Mouse (Mus musculus) gastrocnemius, postnatal 14 days (tissue): ENCODE measurements around the gene Tulp1. TPM values are rescaled to one million over a fixed set of nuclear protein-coding genes. Genes with fewer than 3 reads are reported as not detected.
A peak's percentile ranks its signal among the peaks of the same experiment; 100 is the strongest.
"Not testable (repeated sequence)": the region's sequence is repeated elsewhere in the genome, so short reads cannot be mapped to it uniquely, and the experiment has no call there.

Experiments
- DNase-seq: peaks from one replicate; pipeline ENCODE4 v3.0.0; 2021; ENCODE audit warnings: mixed read lengths
- intact Hi-C: fragments of 180-260 bp; cut with DNase I; formaldehyde crosslinking; loops from one replicate; pipeline ENCODE4 v1.15.1; 2025; ENCODE audit warnings: low total_unique reads
- long read RNA-seq, 2 experiments: library from polyadenylated mRNA; stranded (forward); transcript quantifications; one replicate each; pipeline ENCODE4 v2.0.0; 2021
- total RNA-seq, 2 experiments: library from RNA; stranded (reverse); gene quantifications; 2 replicates each; pipeline ENCODE4 v1.2.3; 2021

Gene Tulp1
- total RNA-seq: not detected
- long read RNA-seq, experiment 1: 0 reads
- long read RNA-seq, experiment 2: 0 reads

DNA sequence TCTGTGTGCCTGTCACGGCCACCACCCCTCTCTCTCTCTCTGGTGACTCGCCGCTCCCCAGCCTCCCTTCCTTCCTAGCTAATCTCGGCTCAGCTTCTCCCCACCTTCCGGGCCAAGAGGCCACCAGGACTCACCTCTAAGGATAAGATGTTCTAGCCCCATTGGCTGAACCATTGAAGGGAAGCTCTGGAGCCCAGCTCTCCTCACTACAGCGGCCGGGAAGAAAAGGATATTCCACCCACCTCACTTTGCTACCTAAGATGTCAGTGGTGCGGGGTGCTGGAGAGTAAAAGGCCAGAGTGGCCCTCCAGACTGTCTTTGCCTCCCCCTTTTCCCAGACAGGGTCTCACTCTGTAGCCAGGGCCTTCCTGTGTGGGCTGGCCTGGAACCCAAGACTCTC lies at the start of gene Tulp1:
Gene Tulp1, minus strand, starts transcription at position 101 of the 400 bp plus-strand sequence.
- no peak for DNase-seq
- intact Hi-C loops: no loop called here

DNA sequence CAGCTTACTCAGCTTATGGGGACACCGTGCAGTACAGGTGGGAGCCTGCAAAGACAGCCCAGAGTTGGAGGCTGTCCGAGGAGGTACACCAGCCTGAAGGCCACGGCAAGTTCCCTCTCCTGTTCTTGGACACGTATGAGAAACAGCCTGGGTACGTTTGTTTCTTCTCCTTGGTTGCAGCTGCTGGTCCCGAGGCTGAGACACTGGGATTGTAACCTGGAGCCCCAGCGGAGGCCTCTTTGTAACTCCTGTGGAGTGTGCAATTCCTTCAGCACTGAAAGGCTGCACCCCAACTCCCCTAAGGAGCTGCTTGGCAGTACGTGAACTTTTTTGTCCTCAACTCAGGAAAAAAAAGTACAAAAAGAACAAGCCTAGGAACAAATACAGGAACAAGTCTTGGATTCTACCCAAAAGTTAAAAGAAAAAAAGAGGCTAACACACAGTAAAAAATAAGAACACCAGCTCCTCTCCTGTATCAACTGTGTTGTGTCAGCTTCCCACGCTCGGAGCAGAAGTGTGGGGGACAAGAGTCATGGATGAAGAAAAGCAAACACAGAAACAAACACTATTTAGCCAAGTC lies 46.4 kb upstream of the Tulp1 start:
- DNase-seq: no peak
- intact Hi-C loops: no loop called here

DNA sequence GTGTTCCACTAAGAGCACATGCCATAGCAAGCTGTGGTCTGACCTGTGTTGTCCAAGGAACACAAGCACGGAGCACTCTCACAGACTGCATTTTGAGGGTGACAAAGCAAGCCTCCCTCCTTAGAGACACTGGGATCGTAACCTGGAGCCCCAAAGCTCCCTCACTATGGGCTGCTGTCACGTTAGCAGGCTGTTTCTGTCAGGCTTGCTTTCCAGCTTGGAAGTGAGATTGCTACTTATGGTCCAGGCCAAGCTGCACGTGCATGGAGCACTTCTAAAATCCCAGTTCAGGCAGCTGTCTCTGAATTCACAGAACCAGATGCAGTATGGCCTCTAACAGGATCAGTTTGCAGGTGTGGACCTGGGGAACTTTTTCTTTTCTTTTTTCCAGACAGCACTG lies 45.7 kb upstream of the Tulp1 start:
- DNase-seq: no peak
- intact Hi-C loops: no loop called here

- intact Hi-C loops: loop anchor here (5.0 to 10.0 kb wide), 2 partner anchors 66 to 119 kb away; no protein-coding TSS in a partner anchor
- no peak for DNase-seq
These were observed 43.4 kb upstream of the Tulp1 start for GRCm38 (mm10) chr17:28408251-28408918.

- intact Hi-C loops: loop anchor here (5.0 to 10.0 kb wide), 2 partner anchors 67 to 120 kb away; no protein-coding TSS in a partner anchor
- DNase-seq: peak; percentile 82
These were observed 42.6 kb upstream of the Tulp1 start for GRCm38 (mm10) chr17:28407418-28408250.

DNA sequence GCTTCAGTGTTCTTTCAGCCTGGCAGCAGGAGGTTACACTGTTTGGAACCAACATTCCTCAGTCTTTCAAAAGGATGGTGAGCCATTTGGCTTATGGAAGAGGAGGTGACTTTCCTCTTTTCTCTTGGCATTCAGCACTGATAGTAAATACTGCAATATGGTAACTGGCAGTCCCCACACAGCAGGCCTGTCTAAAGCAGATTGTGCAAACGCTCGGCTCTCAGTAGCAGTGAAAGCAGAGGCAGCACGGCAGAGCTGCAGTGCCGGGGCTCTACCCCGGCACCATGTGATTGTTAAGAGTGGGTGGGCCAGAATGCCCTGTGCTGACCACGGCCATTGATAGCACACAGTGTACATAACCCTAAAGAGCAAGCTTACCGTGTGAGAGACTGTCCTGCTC lies 41.4 kb upstream of the Tulp1 start:
- intact Hi-C loops: loop anchor here (5.0 to 10.0 kb wide), 2 partner anchors 68 to 121 kb away; no protein-coding TSS in a partner anchor
- DNase-seq: no peak

GRCm38 (mm10) chr17:28404745-28405144 lies 39.7 kb upstream of the Tulp1 start:
- intact Hi-C loops: loop anchor here (5.0 to 10.0 kb wide), 2 partner anchors 70 to 123 kb away; no protein-coding TSS in a partner anchor
- not testable (repeated sequence) for DNase-seq

DNA sequence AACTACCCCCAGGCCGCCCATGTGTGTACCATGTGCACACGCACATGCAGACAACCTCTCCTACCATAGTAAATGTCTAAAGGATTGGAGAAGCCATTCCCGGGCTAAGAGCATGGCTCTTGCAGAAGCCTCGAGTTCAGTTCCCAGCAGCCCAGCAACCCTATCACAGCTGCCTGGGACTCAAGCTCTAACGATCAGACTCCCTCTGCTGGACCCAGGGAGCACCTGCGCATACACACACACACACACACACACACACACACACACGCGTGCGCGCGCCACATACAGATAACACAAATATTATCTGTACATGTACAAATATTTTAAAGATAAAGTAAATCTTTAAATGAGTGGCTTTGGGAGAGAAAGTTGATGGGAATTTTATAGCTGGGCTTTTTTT lies 39.3 kb upstream of the Tulp1 start:
- no peak for DNase-seq
- intact Hi-C loops: loop anchor here (10.0 kb wide), 1 partner anchor 70 kb away; no protein-coding TSS in a partner anchor

- intact Hi-C loops: no loop called here
- no peak for DNase-seq
These were observed 30.0 kb upstream of the Tulp1 start for GRCm38 (mm10) chr17:28394994-28395393.

GRCm38 (mm10) chr17:28394051-28394765 lies 29.2 kb upstream of the Tulp1 start:
- no peak for DNase-seq
- intact Hi-C loops: no loop called here

DNA sequence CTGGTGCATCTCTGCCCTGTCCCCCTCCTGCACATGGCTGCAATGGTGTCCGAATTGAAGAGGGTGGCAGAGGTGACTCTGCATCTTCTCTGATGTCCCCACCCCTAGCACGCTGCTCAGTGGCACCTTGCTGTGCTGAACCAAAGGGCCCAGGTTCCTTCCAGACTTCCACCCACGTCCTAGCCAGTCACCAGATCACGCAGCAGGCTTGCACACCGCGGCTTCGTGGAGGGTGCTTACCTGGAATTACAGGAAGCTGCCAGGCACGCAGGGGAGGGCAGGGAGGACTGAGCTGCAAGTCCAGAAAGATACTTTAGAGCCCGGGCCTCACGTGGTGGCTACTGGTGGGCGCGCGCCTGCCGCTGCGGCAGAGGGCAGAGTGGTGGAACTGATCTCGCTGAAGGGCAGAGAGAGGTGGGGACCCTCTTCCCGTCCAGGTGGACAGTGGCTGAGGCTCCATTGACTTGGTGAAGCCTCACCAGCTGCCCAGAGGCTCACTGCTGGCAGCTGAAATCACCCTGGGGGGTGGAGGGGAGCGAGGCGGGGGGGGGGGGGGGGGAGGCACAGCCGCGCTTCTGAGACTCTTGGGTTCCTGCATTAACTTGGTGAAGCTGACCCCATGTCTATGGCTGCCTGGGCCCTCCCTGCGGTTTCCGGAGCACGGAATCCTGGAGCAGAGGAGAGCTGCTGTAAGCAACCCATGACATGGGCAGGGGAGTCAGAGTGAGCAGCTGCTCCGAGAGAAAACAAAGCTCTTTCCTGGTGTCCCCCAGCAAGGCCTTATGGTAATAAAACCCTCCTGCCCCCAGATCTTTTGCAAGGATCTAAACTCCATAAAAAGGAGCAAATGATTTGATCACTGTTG lies 26.8 kb upstream of the Tulp1 start:
- intact Hi-C loops: no loop called here
- no peak for DNase-seq

- intact Hi-C loops: loop anchor here (5.0 kb wide), 1 partner anchor 139 kb away; no protein-coding TSS in a partner anchor
- no peak for DNase-seq
These were observed 23.5 kb upstream of the Tulp1 start for GRCm38 (mm10) chr17:28388534-28388933.

DNA sequence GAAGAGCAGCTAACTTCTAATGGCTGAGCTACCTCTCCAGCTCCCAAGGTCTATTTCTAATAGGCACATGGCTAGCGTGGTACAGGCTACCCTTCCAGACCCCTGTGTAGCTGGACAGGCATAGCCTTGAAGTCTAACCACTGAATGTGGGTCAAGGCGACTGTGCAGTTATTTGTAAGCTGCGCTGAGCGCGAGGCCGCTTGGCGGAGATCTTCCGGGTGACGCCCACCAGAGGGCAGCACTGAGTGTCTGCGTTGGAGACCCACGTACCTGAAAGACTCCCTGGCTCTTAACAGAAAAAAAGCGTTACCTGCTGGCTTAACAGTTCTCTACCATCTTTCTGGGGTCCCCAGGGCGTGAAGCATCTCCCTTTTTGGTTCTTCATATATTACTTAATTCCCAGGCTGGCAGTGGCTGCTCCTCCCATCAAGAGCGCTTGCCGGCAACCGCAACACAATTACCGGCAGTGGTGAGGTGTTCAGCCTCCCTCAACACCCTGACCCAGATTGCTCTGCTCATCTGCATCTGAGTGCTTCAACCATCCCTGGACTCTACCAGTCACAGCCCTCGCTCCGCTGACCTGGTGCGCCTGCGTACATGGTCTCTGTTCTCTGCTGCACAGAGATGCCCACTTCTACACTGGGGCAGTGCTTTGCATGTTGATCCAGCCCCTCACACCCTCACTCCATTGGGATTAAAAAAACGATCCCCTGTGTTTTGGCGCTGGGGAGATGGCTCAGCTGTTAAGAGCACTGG lies 21.3 kb upstream of the Tulp1 start:
- intact Hi-C loops: loop anchor here (5.0 kb wide), 1 partner anchor 141 kb away; no protein-coding TSS in a partner anchor
- DNase-seq: peak; percentile 76

DNA sequence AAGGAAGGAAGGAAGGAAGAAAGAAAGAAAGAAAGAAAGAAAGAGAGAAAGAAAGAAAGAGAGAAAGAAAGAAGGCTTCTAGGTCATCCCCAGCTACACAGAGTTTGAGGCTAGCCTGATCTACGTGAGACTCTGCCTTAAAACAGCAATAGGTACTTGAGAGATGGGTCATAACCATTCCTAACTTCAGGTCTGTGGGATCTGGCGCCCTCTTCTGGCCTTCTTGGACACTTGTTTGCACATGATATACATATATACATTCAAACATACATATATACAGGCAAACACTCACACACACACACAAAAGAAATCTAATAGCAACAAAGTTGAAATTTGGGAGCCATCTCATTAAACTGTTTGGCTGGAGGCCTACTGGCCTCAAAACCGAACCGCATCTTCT lies 19.3 kb upstream of the Tulp1 start:
- intact Hi-C loops: no loop called here
- no peak for DNase-seq

DNA sequence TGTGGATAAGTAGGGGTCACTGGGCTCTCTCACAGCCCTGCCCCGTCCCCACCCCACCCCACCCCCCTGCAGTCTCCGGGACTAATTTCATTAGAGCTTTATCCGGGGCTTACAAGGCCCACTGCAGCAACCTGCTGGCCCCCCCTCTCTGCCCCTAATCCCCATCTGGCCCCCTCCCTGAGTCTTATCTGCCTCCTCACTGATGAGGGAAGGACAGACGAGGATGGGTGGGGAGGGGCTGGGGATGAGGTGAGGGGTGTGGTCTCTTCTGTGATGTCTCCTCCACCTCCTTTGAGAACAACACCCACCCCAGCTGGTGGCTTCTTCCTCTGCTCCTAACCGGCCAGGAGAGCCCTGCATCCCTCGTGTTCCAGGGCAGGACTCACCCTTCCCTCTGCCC lies 15.2 kb upstream of the Tulp1 start:
- intact Hi-C loops: no loop called here
- DNase-seq: no peak

- intact Hi-C loops: no loop called here
- no peak for DNase-seq
These were observed 10.6 kb upstream of the Tulp1 start for GRCm38 (mm10) chr17:28375592-28376061.

GRCm38 (mm10) chr17:28374494-28374893 lies 9.5 kb upstream of the Tulp1 start:
- DNase-seq: no peak
- intact Hi-C loops: no loop called here

DNA sequence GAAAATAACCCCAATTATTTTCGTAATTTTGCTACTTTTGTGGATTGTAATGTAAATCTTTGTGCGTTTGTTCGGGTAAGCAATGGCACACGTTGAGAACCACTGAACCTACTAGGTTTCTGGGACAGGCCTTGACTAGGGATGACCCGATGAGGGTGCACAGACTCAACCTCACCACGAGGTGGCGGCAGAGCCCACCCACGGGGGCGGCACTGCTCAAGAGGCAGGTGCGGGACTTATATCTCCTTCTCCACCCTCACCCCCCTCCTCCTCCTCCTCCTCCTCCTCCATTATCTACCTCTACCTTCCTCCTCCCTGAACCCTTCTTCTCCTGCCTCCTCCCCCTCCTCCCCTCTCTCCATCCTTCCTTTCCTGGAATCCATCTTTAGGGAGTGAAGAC lies 8.8 kb upstream of the Tulp1 start:
- intact Hi-C loops: no loop called here
- peak; percentile 45 for DNase-seq
